Mouse (Mus musculus) bone marrow, adult 2 months (tissue): ENCODE data around the gene Krt33a. TPM values are rescaled to one million over a fixed set of nuclear protein-coding genes. Genes with fewer than 3 reads are reported as not detected.

ENCODE experiments used
- H3K27ac ChIP-seq: fragments of 200-500 bp; 2 replicates; pipeline ENCODE4 v1.5.1; 2012; ENCODE audit warnings: low read depth, mild to moderate bottlenecking, control low read depth, inconsistent platforms, low read length; ENCODE audit not compliant: control insufficient read depth, poor library complexity, insufficient read depth
- H3K4me1 ChIP-seq: fragments of 200-500 bp; 2 replicates; pipeline ENCODE4 v1.6.1; 2011; ENCODE audit warnings: low read length; ENCODE audit not compliant: control insufficient read depth, insufficient read depth
- H3K4me3 ChIP-seq: fragments of 200-500 bp; replicated peaks from 2 replicates; pipeline ENCODE3; 2011; ENCODE audit warnings: mild to moderate bottlenecking, low read depth, low read length, control low read depth; ENCODE audit not compliant: control insufficient read depth
- CTCF ChIP-seq: fragments of 200-500 bp; IDR thresholded peaks from 2 replicates; pipeline ENCODE4 v1.5.1; 2011; ENCODE audit warnings: low read length, control low read depth; ENCODE audit not compliant: control insufficient read depth, insufficient read depth
- POLR2A ChIP-seq: fragments of 200-500 bp; IDR thresholded peaks from 2 replicates; pipeline ENCODE4 v1.6.1; 2011; ENCODE audit warnings: low read depth, mild to moderate bottlenecking, control low read depth, low read length, borderline replicate concordance; ENCODE audit not compliant: control insufficient read depth
- WGBS: fragments of 180-500 bp; shearing (Covaris S2); methylation state at CpG from one replicate; pipeline ENCODE4 v1.1.7; 2018; 5-methylcytosine and 5-hydroxymethylcytosine counted together
- polyA plus RNA-seq: library from polyadenylated mRNA; stranded (reverse); fragments of >200 nt; gene quantifications from 2 replicates; pipeline ENCODE4 v1.2.4, GENCODE M21; 2011; ENCODE audit warnings: low replicate concordance; ENCODE audit not compliant: missing spikeins, insufficient read depth, insufficient read length

Krt33a gene
- polyA plus RNA-seq, 1 experiment: not detected

GRCm38 (mm10) chr11:99994384-99994661, 21.7 kb downstream of the Krt33a start:
- 55% methylated on average over 4 of the region's 4 CpGs for WGBS
- TF ChIP-seq CTCF (no peak), POLR2A (no peak)
- no peaks in the 10 kb centered on the region; the same call in 1 of the 2 replicates for H3K4me1 ChIP-seq
- no peak overlapping the region for H3K4me3 ChIP-seq
- H3K27ac ChIP-seq: no peak overlapping the region

- Histone ChIP-seq H3K4me1 (no peaks in the 10 kb centered on the region; the same call in 1 of the 2 replicates), H3K27ac (no peak within 1 kb of the TSS), H3K4me3 (no peak within 1 kb of the TSS)
- 36% methylated on average over 26 of the region's 26 CpGs for whole genome bisulfite sequencing
- TF ChIP-seq CTCF (no peak), POLR2A (no peak)
These were observed 22.2 kb downstream of the Krt33a start, which contains the start of gene Krtap17-1 for GRCm38 (mm10) chr11:99993620-99994383. Gene Krtap17-1 (minus strand): TSS chr11:99993994.

DNA sequence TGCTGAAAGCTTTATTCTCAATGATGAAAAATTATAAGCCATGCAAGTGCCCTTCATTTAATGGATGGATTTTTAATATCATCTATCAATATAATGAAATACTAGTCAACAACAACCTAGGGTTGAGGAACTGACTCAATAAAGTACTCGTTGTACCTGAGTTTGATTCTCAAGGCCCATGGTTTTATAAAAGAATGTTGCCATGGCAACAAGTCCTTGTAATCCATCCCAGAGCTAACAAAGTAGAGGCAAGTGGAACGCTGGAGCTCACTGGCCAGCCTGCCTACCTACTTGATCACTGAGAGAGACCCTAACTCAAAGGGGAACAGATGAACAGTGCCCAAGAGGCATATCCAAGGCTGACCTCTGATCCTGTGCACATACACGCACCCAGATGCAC, 25.4 kb downstream of the Krt33a start:
- 77% methylated on average over 3 of the region's 3 CpGs for WGBS
- no peaks in the 10 kb centered on the region; the same call in 1 of the 2 replicates for H3K4me1 ChIP-seq
- TF ChIP-seq POLR2A: no peak
- TF ChIP-seq CTCF: no peak
- no peak overlapping the region for H3K4me3 ChIP-seq
- no peak overlapping the region for H3K27ac ChIP-seq

GRCm38 (mm10) chr11:99989881-99990405, 26.1 kb downstream of the Krt33a start:
- WGBS: 72% methylated on average over 6 of the region's 6 CpGs

GRCm38 (mm10) chr11:99988530-99988929, 27.5 kb downstream of the Krt33a start:
- TF ChIP-seq CTCF (no peak), POLR2A (no peak)
- Histone ChIP-seq H3K4me3 (no peak overlapping the region), H3K27ac (no peak overlapping the region), H3K4me1 (no peaks in the 10 kb centered on the region; the same call in 1 of the 2 replicates)
- 80% methylated on average over 3 of the region's 3 CpGs for WGBS

More at GRCm38 (mm10) chr11:99989881-99990405, 26.1 kb downstream of the Krt33a start:
- H3K27ac ChIP-seq: no peak overlapping the region
- H3K4me1 ChIP-seq: no peaks in the 10 kb centered on the region; the same call in 1 of the 2 replicates
- no peak for TF ChIP-seq POLR2A
- TF ChIP-seq CTCF: no peak
- H3K4me3 ChIP-seq: no peak overlapping the region

GRCm38 (mm10) chr11:99986180-99986647, 29.8 kb downstream of the Krt33a start, which contains the start of gene Krtap16-1:
Gene Krtap16-1 (minus strand): TSS chr11:99986597.
- Histone ChIP-seq H3K27ac (no peak within 1 kb of the TSS), H3K4me1 (no peaks in the 10 kb centered on the region; the same call in 1 of the 2 replicates), H3K4me3 (no peak within 1 kb of the TSS)
- WGBS: 80% methylated on average over 8 of the region's 8 CpGs
- TF ChIP-seq POLR2A (no peak), CTCF (no peak)

DNA sequence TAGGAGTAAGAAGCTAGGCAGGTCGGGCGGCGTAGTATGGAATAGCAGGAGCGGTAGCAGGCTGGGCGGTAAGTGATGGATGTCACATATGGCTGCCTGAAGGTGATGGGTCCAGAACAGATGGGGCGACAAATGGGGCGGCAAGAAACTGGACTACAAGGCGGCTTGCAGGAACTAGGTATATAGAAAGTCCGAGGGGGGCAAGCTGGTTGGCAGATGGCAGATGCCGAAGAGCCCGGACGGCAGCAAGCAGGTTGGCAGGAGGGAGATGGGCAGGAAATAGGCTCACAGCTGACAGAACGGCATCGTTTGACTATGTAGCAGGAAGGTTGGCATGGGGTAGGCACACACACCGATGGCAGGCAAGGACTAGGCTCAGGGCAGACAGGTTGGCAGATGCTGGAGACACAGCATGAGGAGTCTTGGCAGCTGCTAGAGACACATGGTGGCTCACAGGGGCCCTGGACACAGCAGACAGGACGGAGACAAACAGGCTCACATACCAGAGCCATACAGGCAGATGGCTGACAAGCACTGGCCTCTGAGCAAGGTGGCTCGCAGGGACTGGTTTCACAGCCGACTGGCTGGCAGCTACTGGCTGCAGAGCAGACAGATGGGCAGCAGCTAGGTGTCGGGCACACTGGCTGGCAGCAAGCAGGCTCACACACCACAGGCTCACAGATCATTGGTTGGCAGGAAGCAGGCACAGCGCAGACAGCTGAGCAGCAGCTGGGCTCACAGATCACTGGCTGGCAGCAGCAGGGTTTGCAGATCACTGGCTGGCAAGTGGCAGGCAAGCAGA, 30.5 kb downstream of the Krt33a start:
- TF ChIP-seq POLR2A: no peak
- no peak for TF ChIP-seq CTCF
- Histone ChIP-seq H3K4me3 (no peak overlapping the region), H3K4me1 (no peaks in the 10 kb centered on the region), H3K27ac (no peak overlapping the region)
- WGBS: 80% methylated on average over 20 of the region's 20 CpGs

GRCm38 (mm10) chr11:99983442-99983841, 32.6 kb downstream of the Krt33a start:
- H3K4me3 ChIP-seq: no peak overlapping the region
- WGBS: 79% methylated on average over 1 of the region's 1 CpGs
- no peak overlapping the region for H3K27ac ChIP-seq
- H3K4me1 ChIP-seq: no peaks in the 10 kb centered on the region
- no peak for TF ChIP-seq CTCF
- TF ChIP-seq POLR2A: no peak
